Mouse (Mus musculus) stomach, embryonic 15.5 days (tissue): ENCODE results near the gene Tmem230. TPM values are rescaled to one million over a fixed set of nuclear protein-coding genes. Genes with fewer than 3 reads are reported as not detected.
A peak's percentile ranks its signal among the peaks of the same experiment; 100 is the strongest.
"Not testable (repeated sequence)": the region's sequence is repeated elsewhere in the genome, so short reads cannot be mapped to it uniquely, and the experiment has no call there.

Experiments used
- ATAC-seq: fragments of 200-750 bp; cut with Nextera tagmentation; 2 replicates; pipeline ENCODE4 v1.8.0; 2017; ENCODE audit warnings: low read depth, moderate number of reproducible peaks, moderate TSS enrichment; ENCODE audit not compliant: insufficient read depth, low FRiP score
- H3K27ac ChIP-seq: fragments of 300-500 bp; sonication (generic); 2 replicates; pipeline ENCODE4 v1.5.1; 2015; ENCODE audit warnings: mild to moderate bottlenecking, inconsistent platforms
- H3K27me3 ChIP-seq: fragments of 300-500 bp; sonication (generic); replicated peaks from 2 replicates; pipeline ENCODE4 v1.6.1; 2015; ENCODE audit warnings: inconsistent platforms
- H3K36me3 ChIP-seq: fragments of 300-500 bp; sonication (generic); 2 replicates; pipeline ENCODE4 v1.6.1; 2015; ENCODE audit warnings: inconsistent platforms
- H3K4me1 ChIP-seq: fragments of 300-500 bp; sonication (generic); 2 replicates; pipeline ENCODE4 v1.6.1; 2015; ENCODE audit warnings: inconsistent platforms
- H3K4me2 ChIP-seq: fragments of 300-500 bp; sonication (generic); 2 replicates; pipeline ENCODE4 v1.6.1; 2015; ENCODE audit warnings: mild to moderate bottlenecking, inconsistent platforms
- H3K4me3 ChIP-seq: fragments of 300-500 bp; sonication (generic); replicated peaks from 2 replicates; pipeline ENCODE4 v1.5.1; 2015; ENCODE audit warnings: inconsistent platforms
- H3K9ac ChIP-seq: fragments of 300-500 bp; sonication (generic); 2 replicates; pipeline ENCODE4 v1.6.1; 2015; ENCODE audit warnings: inconsistent platforms
- H3K9me3 ChIP-seq: fragments of 300-500 bp; sonication (generic); 2 replicates; pipeline ENCODE4 v1.6.1; 2016; ENCODE audit warnings: inconsistent platforms
- WGBS: fragments of 180-500 bp; shearing (Covaris S2); methylation state at CpG from one replicate; pipeline ENCODE4 v1.1.7; 2015; 5-methylcytosine and 5-hydroxymethylcytosine counted together
- polyA plus RNA-seq: library from polyadenylated mRNA; unstranded; fragments of >200 nt; fragmentation: Nextera tagmentation; extraction: Ambion mirVana; gene quantifications from 2 replicates; pipeline ENCODE4 v1.2.1, GENCODE M21; 2015

The Tmem230 gene
- 40.6 and 41.9 TPM in 2 replicates for polyA plus RNA-seq

- Histone ChIP-seq H3K27ac (peak within 1 kb of the TSS; percentile 84), H3K9me3 (no peaks in the 10 kb centered on the region), H3K4me3 (peak within 1 kb of the TSS; percentile 66), H3K4me2 (peak within 1 kb of the TSS; percentile 87), H3K4me1 (peaks cover 21% of the 10 kb centered on the region), H3K36me3 (peaks cover 8% of the 10 kb centered on the region), H3K9ac (peak within 1 kb of the TSS; percentile 52; the same call in 1 of the 2 replicates), H3K27me3 (no peaks in the 10 kb centered on the region)
- peak; percentile 94 for ATAC-seq
- whole genome bisulfite sequencing, result 6% methylated on average over 50 of the region's 50 CpGs
These were observed at the start of gene Tmem230 for GRCm38 (mm10) chr2:132247539-132248313. Gene Tmem230 (minus strand): TSS chr2:132247807.

- no peak overlapping the region for H3K4me2 ChIP-seq
- no peaks in the 10 kb centered on the region for H3K27me3 ChIP-seq
- H3K4me1 ChIP-seq, result no peaks in the 10 kb centered on the region
- WGBS, result 90% methylated on average over 10 of the region's 10 CpGs
- peaks cover 23% of the 10 kb centered on the region for H3K36me3 ChIP-seq
- no peak for ATAC-seq
- no peaks in the 10 kb centered on the region for H3K9me3 ChIP-seq
- no peak overlapping the region for H3K4me3 ChIP-seq
- H3K9ac ChIP-seq, result no peak overlapping the region
- no peak overlapping the region for H3K27ac ChIP-seq
These were observed 46.3 kb upstream of the Tmem230 start for GRCm38 (mm10) chr2:132293694-132294450.

- Histone ChIP-seq H3K4me3 (no peak overlapping the region), H3K27me3 (no peaks in the 10 kb centered on the region), H3K36me3 (0 out of 2 replicates have a peak, but pooled peaks cover 14% of the 10 kb centered on the region), H3K4me2 (no peak overlapping the region), H3K9me3 (no peaks in the 10 kb centered on the region), H3K4me1 (no peaks in the 10 kb centered on the region), H3K9ac (no peak overlapping the region), H3K27ac (no peak overlapping the region)
- WGBS, result 46% methylated on average over 4 of the region's 4 CpGs
- ATAC-seq, result no peak
These were observed 44.5 kb upstream of the Tmem230 start for GRCm38 (mm10) chr2:132292083-132292482.

- Histone ChIP-seq H3K27ac (no peak overlapping the region), H3K4me2 (no peak overlapping the region), H3K27me3 (no peaks in the 10 kb centered on the region), H3K4me3 (no peak overlapping the region), H3K9me3 (no peaks in the 10 kb centered on the region), H3K36me3 (0 out of 2 replicates have a peak, but pooled peaks cover 11% of the 10 kb centered on the region), H3K4me1 (no peaks in the 10 kb centered on the region), H3K9ac (no peak overlapping the region)
- WGBS, result 77% methylated on average over 3 of the region's 3 CpGs
- ATAC-seq, result no peak
These were observed 43.7 kb upstream of the Tmem230 start for GRCm38 (mm10) chr2:132291265-132291664.

- H3K4me3 ChIP-seq, result no peak overlapping the region
- WGBS, result 74% methylated on average over 6 of the region's 6 CpGs
These were observed 43.2 kb upstream of the Tmem230 start for GRCm38 (mm10) chr2:132290808-132291207.

GRCm38 (mm10) chr2:132289213-132289612 lies 41.6 kb upstream of the Tmem230 start:
- H3K9ac ChIP-seq, H3K4me3 ChIP-seq, ATAC-seq, H3K4me2 ChIP-seq, H3K4me1 ChIP-seq, H3K27ac ChIP-seq, H3K27me3 ChIP-seq, H3K36me3 ChIP-seq, H3K9me3 ChIP-seq: not testable (repeated sequence)
- 68% methylated on average over 5 of the region's 7 CpGs for WGBS

More at GRCm38 (mm10) chr2:132290808-132291207, 43.2 kb upstream of the Tmem230 start:
- Histone ChIP-seq H3K27ac (no peak overlapping the region), H3K9me3 (no peaks in the 10 kb centered on the region), H3K4me2 (no peak overlapping the region), H3K4me1 (no peaks in the 10 kb centered on the region), H3K27me3 (no peaks in the 10 kb centered on the region), H3K36me3 (0 out of 2 replicates have a peak, but pooled peaks cover 9% of the 10 kb centered on the region), H3K9ac (no peak overlapping the region)
- ATAC-seq, result no peak

GRCm38 (mm10) chr2:132286376-132287076 lies 38.9 kb upstream of the Tmem230 start:
- no peak overlapping the region for H3K4me2 ChIP-seq

GRCm38 (mm10) chr2:132285722-132286121 lies 38.1 kb upstream of the Tmem230 start:
- H3K9me3 ChIP-seq, ATAC-seq, H3K27me3 ChIP-seq, H3K9ac ChIP-seq, H3K4me2 ChIP-seq, H3K36me3 ChIP-seq, H3K4me3 ChIP-seq, H3K27ac ChIP-seq: not testable (repeated sequence)
- 91% methylated on average over 5 of the region's 5 CpGs for WGBS
- H3K4me1 ChIP-seq, result peaks cover 23% of the 10 kb centered on the region; the same call in 1 of the 2 replicates

More at GRCm38 (mm10) chr2:132286376-132287076, 38.9 kb upstream of the Tmem230 start:
- Histone ChIP-seq H3K27ac (0 out of 2 replicates have a peak overlapping the region, but pooled peaks have one; percentile 3), H3K4me3 (no peak overlapping the region), H3K36me3 (no peaks in the 10 kb centered on the region), H3K4me1 (peaks cover 22% of the 10 kb centered on the region; the same call in 1 of the 2 replicates), H3K27me3 (no peaks in the 10 kb centered on the region), H3K9me3 (no peaks in the 10 kb centered on the region), H3K9ac (no peak overlapping the region)
- no peak for ATAC-seq
- WGBS, result 80% methylated on average over 9 of the region's 9 CpGs

- no peak overlapping the region for H3K4me3 ChIP-seq
- no peaks in the 10 kb centered on the region for H3K9me3 ChIP-seq
- peak overlapping the region; percentile 19 for H3K4me2 ChIP-seq
- H3K27me3 ChIP-seq, result no peaks in the 10 kb centered on the region
- 53% methylated on average over 12 of the region's 12 CpGs for WGBS
- H3K36me3 ChIP-seq, result no peaks in the 10 kb centered on the region
- H3K27ac ChIP-seq, result peak overlapping the region; percentile 61; the same call in 1 of the 2 replicates
- H3K9ac ChIP-seq, result no peak overlapping the region
- peaks cover 25% of the 10 kb centered on the region; the same call in 1 of the 2 replicates for H3K4me1 ChIP-seq
- peak; percentile 51; the same call in 1 of the 2 replicates for ATAC-seq
These were observed 37.0 kb upstream of the Tmem230 start for GRCm38 (mm10) chr2:132284492-132285139.

GRCm38 (mm10) chr2:132283236-132284070 lies 35.8 kb upstream of the Tmem230 start:
- H3K9ac ChIP-seq, result no peak overlapping the region
- no peaks in the 10 kb centered on the region for H3K36me3 ChIP-seq
- H3K9me3 ChIP-seq, result no peaks in the 10 kb centered on the region
- H3K27ac ChIP-seq, result peak overlapping the region; percentile 61
- 0 out of 2 replicates have a peak overlapping the region, but pooled peaks have one; percentile 17 for H3K4me2 ChIP-seq
- H3K4me1 ChIP-seq, result peaks cover 27% of the 10 kb centered on the region; the same call in 1 of the 2 replicates
- WGBS, result 49% methylated on average over 15 of the region's 15 CpGs
- H3K27me3 ChIP-seq, result no peaks in the 10 kb centered on the region
- ATAC-seq, result peak; percentile 75
- H3K4me3 ChIP-seq, result no peak overlapping the region
